Mouse (Mus musculus) frontal cortex, postnatal 14 days (tissue): Measurements from ENCODE around the gene Rfx4.

Experiments
- DNase-seq, 2 experiments: peaks; one replicate each; pipeline ENCODE4 v3.0.0; 2022; ENCODE audit warnings: low spot score in 2 of 2

Rfx4 gene

DNA sequence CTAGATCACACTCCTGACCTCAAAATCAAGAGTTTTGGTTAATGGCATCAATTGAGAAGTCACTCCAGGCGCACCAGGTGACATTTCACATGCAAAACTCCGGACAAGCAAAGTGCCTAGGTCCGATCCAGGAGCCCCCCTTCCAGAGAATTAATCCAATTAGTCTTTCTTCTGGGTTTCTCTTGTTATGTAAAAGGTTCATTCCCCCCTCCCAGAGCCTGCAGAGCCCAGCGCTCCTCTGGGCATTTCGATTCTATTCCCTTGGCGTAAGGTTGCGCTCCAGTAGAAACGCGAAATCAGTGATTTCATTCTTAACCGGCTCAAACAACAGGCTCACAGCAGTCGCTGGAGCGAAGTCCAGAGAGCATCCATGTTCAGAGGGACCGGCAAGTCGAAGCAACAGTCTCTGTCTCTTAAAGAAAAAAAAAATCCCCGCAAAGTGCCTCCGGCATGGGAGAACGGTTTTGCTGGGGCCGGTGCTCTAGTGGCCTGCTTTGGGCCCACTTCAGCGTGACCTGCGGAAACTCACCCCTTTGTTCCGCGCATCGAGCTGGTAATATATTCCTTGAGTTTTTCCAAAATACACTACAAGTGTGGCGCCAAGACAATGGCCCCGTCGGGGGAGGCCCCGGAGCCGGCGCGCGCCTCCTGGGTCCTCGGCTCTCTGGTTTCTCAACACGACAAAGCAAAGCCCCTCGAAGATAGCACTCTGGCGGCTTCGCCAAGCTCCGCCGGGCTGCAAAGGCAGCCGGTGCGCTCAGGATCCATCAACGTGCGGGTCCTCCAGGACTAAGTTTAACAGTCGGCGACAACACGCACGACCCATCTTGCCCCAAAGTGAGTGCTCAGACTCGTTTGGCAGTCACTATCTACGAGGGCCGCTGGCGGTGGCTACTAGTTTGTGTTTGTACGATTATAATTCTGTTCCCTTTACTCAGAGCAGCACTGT, 2.9 kb downstream of the Rfx4 start:
- no peak for DNase-seq

DNA sequence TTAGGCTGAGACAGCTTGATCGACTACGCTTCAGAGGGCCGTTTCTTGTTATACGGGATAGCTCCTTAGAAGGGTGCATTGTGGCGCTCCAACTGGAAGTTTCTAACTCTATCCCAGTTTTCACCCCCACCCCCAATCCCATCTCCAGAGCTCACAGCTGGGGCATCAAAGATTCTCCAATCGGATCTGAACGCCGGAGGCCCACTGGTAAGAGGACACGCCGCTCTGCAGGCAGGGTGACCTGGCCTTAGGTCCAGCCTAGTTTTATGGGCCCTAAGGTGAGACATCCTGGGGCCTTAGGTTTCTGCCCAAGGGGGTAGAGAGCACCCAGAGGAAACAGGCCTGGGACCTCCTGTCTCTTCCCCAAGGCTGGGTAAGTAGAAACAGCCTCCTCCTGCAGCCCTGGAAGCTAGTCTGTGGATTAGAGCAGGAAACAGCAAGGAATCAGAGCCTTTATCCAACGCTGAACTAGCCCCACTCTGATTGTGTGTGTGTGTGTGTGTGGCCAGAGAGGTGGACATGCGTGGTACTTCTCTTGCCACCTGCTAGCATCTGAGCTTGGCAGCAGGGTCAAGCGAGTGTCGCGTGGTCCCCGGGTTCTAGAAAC, 3.8 kb downstream of the Rfx4 start:
- no peak for DNase-seq

DNA sequence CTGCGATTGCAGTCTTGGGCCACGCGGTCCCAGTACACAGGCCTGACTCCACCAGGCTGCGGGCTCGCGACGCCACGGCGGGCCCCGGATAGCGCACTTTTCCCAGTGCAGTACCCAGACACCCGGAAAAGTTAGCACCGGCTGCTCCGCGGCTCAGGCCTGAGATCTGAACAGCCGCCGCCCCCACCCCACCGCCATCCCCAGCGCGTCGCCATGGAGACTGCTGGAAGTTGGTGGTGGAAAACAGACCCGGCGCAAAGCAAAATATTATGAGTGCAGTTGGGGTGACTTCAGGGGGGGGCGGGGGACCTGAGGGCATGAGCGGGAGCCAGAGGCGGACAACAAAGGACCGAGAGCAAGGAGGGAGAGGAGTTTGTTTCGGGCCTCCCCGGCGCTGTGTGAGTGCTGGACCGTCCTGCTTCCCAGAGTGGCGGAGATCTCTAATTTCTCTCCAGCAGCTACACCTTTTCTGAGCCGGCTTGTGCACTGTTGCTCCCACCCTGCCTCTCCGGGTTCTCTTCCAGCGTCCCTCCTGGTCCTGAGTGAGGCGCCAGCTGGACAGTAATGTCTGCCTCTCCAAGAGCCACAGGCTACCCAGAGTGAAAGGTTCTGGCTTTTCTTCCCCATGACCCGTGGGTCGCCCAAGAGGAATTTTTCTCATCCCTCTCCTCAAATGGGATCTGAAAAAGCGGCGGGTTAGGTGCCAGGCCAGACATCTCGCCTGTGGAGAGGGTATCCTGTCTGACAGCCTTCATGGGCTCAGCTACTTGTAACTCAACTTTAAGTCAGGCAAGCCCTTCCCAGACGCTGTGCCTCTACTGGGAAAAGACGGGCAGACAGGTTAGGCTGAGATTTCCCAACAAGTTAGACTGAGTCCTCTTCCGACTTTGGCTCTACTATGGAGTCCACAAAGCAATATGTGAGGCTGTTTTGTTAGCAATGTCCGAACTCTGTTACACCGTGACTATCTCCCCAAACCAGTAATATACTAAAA, 4.6 kb downstream of the Rfx4 start:
- peak in 1 of 2 experiments; percentile 9 for DNase-seq

DNA sequence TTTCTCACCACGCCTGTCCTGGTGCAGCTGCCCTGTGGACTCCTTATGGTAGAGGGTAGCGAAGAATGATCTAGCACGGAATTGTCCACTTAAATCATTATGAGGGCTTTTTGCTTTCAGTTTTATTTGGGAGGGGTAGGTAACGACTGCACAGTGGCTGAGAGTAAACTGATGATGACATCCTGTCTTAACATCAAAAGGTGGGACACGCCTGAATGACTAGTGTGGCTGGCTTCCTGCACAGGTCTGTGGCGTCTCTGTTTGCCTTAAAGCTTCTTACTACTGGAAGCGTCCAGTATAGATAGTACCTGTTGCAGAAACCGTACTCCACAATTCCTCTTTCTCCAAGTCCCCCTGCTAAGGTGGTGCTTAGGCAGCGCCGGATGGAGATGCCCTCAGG, 12.9 kb downstream of the Rfx4 start:
- DNase-seq, result no peak

DNA sequence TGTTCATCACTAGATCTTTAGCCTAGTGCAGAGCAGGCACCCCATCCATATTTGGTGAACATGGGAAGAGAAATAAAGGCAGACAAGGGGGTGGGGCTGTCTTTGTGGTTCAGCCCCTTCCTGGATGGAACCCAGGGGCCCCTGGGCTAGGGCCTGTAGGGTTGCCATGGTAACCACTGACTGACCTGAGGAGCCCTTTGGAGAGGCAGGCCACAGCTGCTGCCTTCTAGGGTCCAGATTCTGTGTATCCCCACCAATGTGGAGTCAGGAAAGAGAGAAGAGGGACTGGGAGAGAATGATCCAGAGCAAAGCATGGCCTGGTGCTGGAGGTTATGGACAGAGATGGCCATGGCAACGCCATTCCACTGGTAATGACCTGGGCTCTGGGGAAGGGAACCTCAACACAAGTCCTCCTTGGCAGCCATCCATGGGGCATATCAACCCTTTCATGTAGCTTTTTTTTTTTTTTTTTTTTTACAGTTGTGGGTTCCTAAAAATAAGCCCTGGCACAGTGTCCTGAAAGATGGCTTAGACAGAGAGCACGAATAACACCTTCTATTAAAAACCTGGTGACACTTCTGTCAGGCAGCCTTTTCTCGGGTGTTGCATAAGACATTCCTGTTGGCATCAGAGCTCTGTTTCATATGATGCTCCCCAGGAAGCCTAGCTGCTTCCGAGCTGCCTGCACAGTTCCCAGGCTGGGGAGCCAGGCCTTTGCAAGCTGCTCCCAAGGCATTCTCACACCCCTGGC, 16.7 kb downstream of the Rfx4 start:
- DNase-seq, result peak in 1 of 2 experiments; percentile 23

DNA sequence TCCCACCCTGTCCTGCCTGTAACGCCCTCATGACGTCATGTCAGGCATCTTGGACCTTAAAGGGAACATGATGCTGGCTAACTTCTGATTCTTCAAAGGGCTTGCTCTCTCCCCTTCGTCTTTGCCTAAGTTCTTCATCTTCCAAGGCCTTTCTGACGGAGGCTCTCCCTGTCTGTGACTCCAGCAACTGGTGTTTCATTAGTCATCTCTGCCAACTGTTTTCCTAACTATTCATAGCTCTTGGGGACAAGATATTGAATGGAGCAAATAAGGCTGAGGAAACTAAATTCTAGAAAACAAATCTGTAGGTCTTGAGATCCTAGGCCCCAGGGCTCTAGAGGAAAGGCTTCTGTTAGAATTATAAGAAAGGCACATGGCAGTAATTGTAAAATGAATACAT, 18.0 kb downstream of the Rfx4 start:
- DNase-seq, result no peak

DNA sequence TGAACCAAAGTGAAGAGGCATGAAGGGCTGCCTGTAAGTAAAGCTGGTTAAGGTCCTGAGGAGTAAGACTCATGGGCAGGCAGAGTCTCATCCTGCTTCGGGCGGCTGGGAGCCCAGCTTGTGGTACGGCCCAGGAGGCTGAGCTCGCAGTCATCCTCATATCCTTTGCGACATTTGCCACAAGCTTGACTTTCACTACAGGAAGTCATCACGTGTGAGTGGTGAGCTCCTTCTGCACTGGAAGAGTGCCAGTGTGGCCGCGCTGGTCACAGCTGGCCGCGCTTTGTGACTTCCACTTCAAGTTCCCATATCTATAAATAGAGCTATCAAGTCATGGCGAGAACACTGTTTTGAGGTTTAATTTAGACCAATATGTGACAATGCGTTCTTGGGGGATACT, 18.7 kb downstream of the Rfx4 start:
- peak; percentile 23 to 41 for DNase-seq

DNA sequence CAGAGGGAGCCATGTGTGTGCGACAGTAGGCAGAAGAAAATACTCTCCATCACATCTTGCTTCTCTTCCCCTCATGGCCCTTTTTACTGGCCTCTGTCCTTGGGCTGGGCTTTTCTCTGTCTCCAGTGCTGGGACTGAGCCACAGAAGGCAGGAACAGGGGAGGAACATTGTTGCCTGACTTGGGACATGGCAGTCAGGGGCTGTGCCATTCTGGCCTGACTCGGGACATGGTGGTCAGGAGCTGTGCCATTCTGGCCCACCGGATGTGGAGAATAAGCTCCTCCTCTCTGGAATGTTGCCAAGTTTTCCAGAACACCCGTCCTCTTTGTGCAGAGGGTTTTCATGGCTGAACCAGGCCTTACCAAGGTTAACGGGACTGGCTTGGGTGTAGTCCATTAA, 21.2 kb downstream of the Rfx4 start:
- DNase-seq, result no peak

DNA sequence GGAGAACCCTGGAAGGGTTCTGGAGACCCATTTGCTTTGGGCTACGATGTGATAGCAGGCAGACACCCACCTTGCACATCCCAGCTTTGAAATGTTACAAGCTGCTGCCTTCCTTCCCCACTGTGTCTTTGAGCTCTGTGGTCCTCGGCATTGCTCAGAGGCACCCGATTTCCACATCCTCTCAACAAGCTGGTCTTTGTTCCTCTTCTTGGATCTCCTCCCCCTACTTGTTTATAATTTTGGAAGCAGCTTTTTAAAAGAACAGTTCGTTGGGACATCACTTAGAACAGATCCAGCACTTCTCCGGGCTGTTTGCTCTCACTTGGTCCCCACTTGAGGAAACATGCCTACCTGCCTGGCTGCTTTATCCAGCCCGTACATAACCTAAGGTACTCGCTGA, 22.1 kb downstream of the Rfx4 start:
- DNase-seq, result no peak

DNA sequence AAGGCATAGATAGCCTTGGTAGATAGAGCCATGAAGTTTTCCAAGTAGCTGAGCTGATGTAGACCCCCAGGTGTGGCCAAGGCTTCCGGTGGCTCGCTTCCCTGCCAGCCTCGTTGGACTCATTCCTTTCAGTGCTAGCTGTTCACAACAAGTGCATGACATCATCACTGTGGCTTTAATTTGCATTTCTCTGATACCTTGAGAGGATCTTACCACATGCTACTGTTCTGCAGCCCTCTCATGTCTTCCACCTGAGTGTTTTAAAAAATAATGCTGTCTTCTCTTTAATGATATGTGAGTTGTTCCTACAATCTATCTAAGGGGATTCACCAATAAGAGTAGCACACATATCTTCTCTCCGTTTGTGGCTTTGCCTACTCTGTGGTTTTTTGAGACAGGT, 25.0 kb downstream of the Rfx4 start:
- no peak for DNase-seq

DNA sequence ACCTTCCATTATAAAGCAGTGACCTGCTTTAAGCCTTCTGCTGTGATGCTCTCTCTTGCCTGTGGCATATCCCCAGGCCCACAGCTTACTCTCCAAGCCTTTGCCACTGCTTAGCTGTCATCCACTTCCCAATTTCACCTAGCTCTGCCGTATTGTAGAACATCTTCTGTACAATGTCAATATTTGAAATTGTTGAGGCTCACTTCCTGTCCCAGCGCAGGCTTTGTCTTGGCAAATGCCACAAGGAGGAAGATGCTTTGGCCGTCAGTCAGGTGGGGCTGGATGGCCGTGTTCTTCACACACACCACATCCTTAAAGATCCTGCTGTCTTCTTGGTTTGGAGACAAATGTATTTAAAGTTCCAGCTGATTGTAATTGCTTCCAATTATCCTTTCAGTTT, 29.5 kb downstream of the Rfx4 start:
- no peak for DNase-seq

DNA sequence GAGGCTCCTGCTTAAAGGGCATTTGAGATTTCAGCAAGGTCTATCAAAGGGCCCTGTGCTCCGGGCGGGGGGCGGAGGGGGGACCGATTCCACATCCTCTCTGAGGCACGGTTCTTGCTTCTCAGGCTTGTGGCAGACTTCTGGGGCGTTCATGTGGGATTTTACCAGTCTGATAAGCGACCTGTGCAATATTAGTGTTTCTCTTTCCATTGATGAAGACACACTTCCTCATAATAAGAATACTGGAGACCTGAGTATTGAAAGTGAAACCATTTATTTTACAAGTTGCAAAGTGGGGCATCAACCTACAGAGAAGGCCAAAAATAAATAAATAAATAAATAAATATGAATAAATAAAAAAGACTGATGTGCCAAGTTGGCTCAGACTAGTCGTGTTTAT, 34.5 kb downstream of the Rfx4 start:
- no peak for DNase-seq

DNA sequence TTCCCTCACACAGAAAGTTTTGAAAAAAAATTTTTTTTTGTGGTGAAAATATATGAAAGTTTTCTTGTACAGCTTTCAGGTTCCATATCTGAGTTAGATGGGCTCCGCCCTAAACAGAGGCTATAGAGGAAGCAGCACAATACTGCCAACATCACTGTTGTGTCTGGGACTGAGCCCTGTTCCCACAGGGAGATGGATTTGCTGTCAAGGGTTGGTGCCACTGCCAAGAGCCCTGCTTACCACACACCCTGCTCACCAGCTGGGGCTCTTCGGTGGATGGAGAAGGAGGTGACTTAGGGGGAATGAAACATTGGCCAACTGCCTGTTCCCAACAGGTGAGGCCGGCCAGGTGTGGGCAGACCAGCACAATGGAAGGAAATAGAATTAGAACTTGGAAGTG, 35.3 kb downstream of the Rfx4 start:
- DNase-seq, result no peak

DNA sequence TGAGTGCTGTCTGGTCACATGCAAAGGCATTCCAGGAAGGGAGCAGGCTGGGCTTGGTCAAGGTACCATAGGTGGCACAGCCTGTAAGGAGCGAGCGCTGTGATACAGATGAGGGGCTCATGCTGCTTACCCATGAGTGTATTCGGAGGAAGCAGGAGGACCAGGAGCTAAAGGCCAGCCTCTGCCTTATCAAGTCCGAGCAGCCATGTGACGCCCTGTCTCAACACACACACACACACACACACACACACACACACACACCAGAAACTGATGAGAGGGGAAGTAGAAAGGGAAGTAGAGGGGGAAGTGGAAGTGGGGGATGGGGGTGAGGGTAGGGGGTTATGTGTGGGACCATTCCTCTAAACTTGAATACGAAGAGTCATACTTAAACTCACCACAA, 45.7 kb downstream of the Rfx4 start:
- DNase-seq, result no peak

DNA sequence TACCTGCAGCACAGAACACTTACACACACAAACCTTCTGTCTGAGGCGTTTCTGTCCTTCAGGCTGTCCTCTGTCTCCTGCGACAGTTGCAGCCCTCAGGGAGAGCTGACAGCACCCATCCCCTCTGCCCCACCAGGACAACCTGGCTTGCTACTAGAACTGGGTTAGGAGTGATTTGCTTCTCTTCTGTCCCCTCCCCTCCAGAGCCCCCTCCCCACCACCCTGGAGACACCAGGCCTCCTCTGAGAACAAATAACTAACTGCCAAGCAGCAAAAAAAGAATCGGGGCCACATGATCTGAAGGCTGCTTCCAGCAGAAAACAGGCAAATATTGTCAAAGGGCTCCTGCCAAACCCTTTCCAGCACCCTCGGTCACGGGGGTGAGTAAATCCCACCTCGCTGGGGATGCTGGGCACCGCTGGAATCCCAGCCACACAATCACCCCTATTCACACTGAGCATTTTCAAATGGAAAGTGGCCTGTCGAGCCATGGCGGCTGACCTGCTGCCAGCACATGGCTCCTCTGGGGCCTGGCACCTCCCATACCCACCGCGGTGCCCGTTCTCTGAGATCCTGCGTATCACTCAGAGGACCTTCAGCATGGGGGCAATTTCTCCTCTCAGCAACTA, 47.5 kb downstream of the Rfx4 start:
- peak in 1 of 2 experiments; percentile 24 for DNase-seq

DNA sequence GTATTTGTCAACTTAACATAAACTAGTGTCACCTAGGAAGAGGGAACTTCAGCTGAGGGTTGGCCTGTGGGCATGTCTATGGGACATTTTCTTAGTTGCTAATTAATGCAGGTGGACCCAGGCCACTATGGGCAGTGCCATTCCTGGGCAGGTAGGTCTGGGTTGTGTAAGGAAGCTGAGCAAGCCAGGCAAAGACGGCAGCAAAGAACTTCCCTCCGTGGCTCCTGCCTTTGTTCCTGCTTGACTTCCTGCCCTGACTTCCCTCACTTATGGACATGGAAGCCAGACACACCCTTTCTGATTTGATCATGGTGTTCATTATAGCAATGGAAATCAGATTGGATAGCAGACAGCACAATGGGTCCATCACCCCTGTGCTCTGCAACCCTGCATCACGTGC, 49.7 kb downstream of the Rfx4 start:
- DNase-seq, result no peak

DNA sequence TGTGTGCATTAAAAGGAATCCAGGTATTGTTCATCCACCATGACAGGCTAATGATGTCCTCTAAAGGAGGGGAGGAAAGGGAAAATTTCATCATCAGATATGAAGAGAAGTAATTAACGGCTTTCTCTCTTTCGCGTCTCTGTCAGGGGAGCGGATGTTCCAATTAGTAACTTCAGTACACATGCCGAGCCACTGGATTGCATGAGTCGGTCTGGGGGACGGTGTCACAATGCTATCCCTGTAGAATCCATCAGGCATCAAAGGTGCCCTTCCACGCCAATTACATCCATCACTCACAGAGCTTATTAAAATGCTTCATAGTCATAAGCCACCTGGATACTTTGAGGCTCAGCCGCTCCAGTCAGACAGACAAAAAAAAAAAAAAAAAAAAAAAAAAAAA, 51.3 kb downstream of the Rfx4 start:
- no peak for DNase-seq

DNA sequence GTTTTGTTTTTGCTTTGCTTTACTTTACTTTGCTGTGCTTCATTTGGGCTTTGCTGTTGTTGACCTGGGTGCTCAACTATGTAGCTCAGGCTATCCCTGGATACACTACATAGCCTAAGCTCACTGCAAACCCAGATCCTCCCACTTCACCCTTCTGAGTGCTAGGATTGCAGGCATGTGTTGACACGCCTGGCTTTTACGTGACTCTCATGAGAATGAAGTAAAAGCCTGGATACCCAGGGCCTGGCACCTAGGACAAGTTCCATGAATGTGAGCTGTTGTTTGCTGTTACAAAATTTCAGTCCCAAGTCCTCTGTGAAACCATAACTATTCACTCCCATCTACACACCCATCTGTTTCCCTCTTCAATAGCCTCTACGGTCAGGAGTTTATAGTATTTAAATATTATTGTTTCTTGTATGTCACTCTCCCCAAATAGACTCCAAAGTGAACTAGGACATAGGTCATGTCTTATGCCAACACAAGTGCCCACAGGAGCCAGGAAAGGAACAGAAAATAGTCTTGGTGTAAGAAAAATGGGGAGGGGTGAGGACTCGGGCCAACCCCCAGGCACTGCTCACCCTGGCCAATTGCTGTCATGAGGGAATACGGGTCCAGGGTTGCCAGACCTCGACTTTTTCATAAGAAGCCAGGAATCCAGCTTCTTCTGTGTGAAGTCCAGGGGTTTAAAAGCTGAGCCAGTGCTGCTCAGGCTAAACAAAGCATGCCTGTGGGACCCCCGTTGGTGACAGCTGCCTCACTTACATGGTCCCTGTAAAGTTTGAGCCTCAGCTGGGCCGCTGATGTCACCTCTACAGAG, 54.4 kb downstream of the Rfx4 start:
- DNase-seq, result no peak

DNA sequence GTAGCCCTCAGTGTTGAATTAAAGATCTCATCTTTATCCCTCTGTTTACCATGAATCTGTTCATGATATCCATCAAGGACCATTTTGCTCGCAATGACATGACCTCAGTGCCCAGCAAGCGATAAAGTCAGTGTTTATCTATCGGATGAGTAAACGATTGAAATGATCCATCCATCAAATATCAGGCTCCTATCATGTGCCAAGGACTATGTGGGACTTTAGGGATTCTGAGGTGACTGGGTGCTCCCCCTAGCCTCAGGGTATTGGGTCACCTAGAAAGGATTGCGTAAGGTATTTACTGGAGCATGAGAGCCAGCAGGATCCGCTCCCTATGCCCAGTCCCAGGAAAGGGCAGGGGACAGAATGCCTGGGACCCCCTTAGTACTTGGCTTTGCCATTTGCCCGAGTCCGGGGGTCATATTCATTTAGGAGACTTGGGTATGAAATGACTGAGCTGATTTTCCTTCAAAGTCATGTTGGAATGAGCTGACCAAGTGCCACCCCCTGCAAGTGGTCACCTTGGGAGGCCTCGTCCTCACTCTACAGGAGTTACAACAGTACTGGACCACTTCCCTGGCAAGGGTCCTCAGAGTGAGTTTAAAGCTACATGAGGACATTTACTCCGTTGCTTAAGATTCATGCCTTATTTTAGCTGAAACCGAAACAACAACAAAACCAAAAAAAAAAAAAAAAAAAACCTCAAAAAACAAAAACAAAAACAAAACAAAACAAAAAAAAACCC, 55.5 kb downstream of the Rfx4 start:
- DNase-seq, result no peak
